Mouse (Mus musculus): Measurements from ENCODE around the gene Thap11. TPM values are rescaled to one million over a fixed set of nuclear protein-coding genes. Genes with fewer than 3 reads are reported as not detected.

The Thap11 gene
- polyA plus RNA-seq (2016; fragmentation: Nextera tagmentation; extraction: Ambion mirVana) = 78.3 and 83.5 TPM in 2 replicates

DNA sequence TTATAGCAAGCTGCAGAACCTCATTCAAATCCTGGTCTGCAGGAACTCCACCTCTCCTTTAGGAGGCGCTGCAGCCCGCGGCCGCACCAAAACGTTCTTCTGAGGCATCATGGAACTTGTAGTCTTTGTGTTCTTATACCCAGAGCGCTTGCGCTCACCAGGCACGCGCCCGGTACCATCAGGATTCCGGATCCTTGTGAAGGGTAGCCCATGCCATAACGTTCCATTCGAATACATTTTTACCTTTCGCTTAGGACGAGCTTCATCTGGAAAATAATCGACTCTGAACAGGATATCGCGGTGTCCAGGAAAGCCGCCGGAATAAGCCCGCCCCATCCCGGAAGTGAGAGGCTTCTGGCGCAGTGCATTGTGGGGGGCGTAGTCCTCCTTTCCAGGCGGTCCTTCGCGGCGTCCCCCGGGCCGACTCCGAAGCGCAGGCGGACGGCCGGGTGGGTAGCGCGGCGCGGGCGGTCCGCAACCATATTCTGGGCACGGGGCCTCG is at the start of gene Thap11:
TSS of gene Thap11 (plus strand) at position 418 of the 502 bp plus-strand sequence.
- peaks cover 62% of the 10 kb centered on the region for H3K4me1 ChIP-seq (replicated peaks)
- no peaks in the 10 kb centered on the region for H3K27me3 ChIP-seq (ENCODE audit: insufficient read depth, poor library complexity, severe bottlenecking)
- peaks cover 21% of the 10 kb centered on the region for H3K36me3 ChIP-seq
- H3K27ac ChIP-seq = peak within 1 kb of the TSS; percentile 96
- H3K4me3 ChIP-seq = peak within 1 kb of the TSS; percentile 78
- WGBS = under 1% methylated on average over 43 of the region's 43 CpGs
- H3K9me3 ChIP-seq = no peaks in the 10 kb centered on the region
- DNase-seq (ENCODE audit: low spot score) = peak; percentile 95

GRCm38 (mm10) chr8:105805346-105805745 is 49.6 kb upstream of the Thap11 start:
- 84% methylated on average over 3 of the region's 3 CpGs for WGBS
- H3K36me3 ChIP-seq = peaks cover 58% of the 10 kb centered on the region
- no peaks in the 10 kb centered on the region for H3K9me3 ChIP-seq

DNA sequence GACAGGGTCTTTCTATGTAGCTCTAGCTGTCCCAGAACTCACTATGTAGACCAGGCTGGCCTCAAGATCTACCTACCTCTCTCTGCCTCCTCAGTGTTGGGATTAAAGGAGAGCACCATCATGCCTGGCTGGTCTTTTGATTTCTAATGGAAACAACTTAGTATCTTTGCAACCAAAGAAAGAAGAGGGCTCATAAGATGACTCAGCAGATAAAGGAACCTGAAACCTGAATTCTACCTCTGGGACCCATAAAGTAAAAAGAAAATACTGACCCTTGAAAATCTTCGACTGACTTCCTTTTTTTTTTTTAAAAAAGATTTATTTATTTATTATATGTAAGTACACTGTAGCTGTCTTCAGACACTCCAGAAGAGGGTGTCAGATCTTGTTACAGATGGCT is 49.0 kb upstream of the Thap11 start:
- no peak overlapping the region for H3K4me3 ChIP-seq
- H3K4me1 ChIP-seq (replicated peaks) = no peaks in the 10 kb centered on the region
- no peak overlapping the region for H3K27ac ChIP-seq
- no peaks in the 10 kb centered on the region for H3K9me3 ChIP-seq
- H3K36me3 ChIP-seq = peaks cover 64% of the 10 kb centered on the region
- H3K27me3 ChIP-seq (ENCODE audit: insufficient read depth, poor library complexity, severe bottlenecking) = no peaks in the 10 kb centered on the region
- 92% methylated on average over 1 of the region's 1 CpGs for WGBS
- DNase-seq (ENCODE audit: low spot score) = no peak

More at GRCm38 (mm10) chr8:105805346-105805745, 49.6 kb upstream of the Thap11 start:
- no peak overlapping the region for H3K27ac ChIP-seq
- H3K27me3 ChIP-seq (ENCODE audit: insufficient read depth, poor library complexity, severe bottlenecking) = no peaks in the 10 kb centered on the region
- DNase-seq (ENCODE audit: low spot score) = no peak
- no peak overlapping the region for H3K4me3 ChIP-seq
- no peaks in the 10 kb centered on the region for H3K4me1 ChIP-seq (replicated peaks)

DNA sequence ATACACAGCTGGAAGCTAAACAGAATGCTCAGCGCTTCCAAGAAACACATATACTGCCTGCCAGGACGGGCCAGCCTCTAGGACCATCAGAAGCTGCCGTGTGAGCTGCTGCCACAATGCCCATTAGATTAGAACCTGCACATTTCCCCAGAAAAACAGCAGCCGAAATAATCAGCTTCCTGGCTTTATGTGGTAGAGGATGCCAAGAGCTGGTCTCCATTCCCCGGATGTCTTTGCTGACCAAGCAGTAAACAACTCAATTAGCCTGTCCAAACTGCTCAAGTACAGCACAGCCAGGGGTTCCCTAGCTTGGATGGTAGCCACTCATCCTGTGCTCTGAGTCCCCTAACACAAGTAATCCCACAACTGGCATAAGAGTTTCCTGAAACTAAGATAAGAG is 47.2 kb upstream of the Thap11 start:
- Histone ChIP-seq H3K9me3 (no peaks in the 10 kb centered on the region), H3K4me3 (no peak overlapping the region), H3K27me3 (ENCODE audit: insufficient read depth, poor library complexity, severe bottlenecking) (no peaks in the 10 kb centered on the region), H3K27ac (no peak overlapping the region), H3K4me1 (replicated peaks) (no peaks in the 10 kb centered on the region), H3K36me3 (peaks cover 72% of the 10 kb centered on the region)
- DNase-seq (ENCODE audit: low spot score) = no peak
- WGBS = 92% methylated on average over 5 of the region's 5 CpGs

DNA sequence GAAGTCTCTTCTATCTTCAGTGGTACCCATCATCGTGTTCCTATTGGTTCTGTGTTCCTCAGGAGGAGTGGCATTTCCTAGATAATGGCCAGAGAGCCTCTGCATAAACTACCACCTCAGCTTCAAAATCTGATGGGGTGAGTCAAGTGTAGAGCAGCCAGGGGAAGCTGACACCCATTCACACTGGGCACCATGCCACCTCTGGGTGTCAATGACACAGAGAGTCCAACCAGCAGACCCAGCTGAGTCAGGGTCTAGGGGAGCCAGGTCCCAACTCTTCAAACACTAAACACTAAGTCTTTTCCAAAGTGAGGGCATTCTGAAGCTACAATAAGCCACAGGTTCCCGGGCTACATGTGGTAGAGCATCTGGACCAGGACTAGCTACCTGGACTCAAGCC is 46.5 kb upstream of the Thap11 start:
- Histone ChIP-seq H3K4me3 (no peak overlapping the region), H3K36me3 (peaks cover 75% of the 10 kb centered on the region), H3K27me3 (ENCODE audit: insufficient read depth, poor library complexity, severe bottlenecking) (no peaks in the 10 kb centered on the region), H3K4me1 (replicated peaks) (no peaks in the 10 kb centered on the region), H3K27ac (no peak overlapping the region), H3K9me3 (no peaks in the 10 kb centered on the region)
- WGBS = 95% methylated on average over 2 of the region's 2 CpGs
- DNase-seq (ENCODE audit: low spot score) = no peak

GRCm38 (mm10) chr8:105810245-105810786 is 44.6 kb upstream of the Thap11 start:
- Histone ChIP-seq H3K27ac (no peak overlapping the region), H3K9me3 (no peaks in the 10 kb centered on the region), H3K36me3 (peaks cover 65% of the 10 kb centered on the region), H3K4me3 (no peak overlapping the region), H3K27me3 (ENCODE audit: insufficient read depth, poor library complexity, severe bottlenecking) (no peaks in the 10 kb centered on the region), H3K4me1 (replicated peaks) (no peaks in the 10 kb centered on the region)
- no peak for DNase-seq (ENCODE audit: low spot score)
- WGBS = 89% methylated on average over 6 of the region's 6 CpGs

DNA sequence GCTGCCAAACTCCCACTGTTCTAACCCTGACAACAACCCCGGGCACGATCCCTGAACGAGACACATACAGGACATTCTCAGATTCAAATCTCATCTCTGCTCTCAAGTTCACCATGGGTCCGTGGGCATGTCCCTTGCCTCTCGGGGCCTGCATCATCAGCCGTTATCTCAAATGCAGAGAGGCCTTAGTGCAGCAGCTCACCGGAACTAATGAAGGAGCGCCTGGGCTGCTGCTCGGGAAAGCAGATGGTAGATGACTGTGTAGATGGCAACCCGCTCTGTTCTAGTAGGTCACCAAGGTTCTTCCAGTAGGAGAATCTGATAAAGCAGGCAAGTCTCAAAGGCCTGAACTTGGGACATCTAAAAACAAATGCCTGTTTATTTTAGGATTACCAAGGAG is 43.9 kb upstream of the Thap11 start:
- Histone ChIP-seq H3K9me3 (no peaks in the 10 kb centered on the region), H3K36me3 (peaks cover 60% of the 10 kb centered on the region)
- 91% methylated on average over 10 of the region's 10 CpGs for WGBS

GRCm38 (mm10) chr8:105811543-105811942 is 43.4 kb upstream of the Thap11 start:
- DNase-seq (ENCODE audit: low spot score) = no peak
- H3K4me3 ChIP-seq = no peak overlapping the region
- peaks cover 59% of the 10 kb centered on the region for H3K36me3 ChIP-seq
- no peaks in the 10 kb centered on the region for H3K27me3 ChIP-seq (ENCODE audit: insufficient read depth, poor library complexity, severe bottlenecking)
- no peaks in the 10 kb centered on the region for H3K9me3 ChIP-seq
- no peak overlapping the region for H3K27ac ChIP-seq
- no peaks in the 10 kb centered on the region for H3K4me1 ChIP-seq (replicated peaks)
- 89% methylated on average over 3 of the region's 3 CpGs for WGBS

More for the DNA sequence above, 43.9 kb upstream of the Thap11 start:
- Histone ChIP-seq H3K4me3 (no peak overlapping the region), H3K27me3 (ENCODE audit: insufficient read depth, poor library complexity, severe bottlenecking) (no peaks in the 10 kb centered on the region), H3K27ac (no peak overlapping the region), H3K4me1 (replicated peaks) (no peaks in the 10 kb centered on the region)
- DNase-seq (ENCODE audit: low spot score) = no peak

GRCm38 (mm10) chr8:105812511-105812910 is 42.4 kb upstream of the Thap11 start:
- H3K36me3 ChIP-seq = peaks cover 60% of the 10 kb centered on the region
- DNase-seq (ENCODE audit: low spot score) = no peak
- H3K4me1 ChIP-seq (replicated peaks) = no peaks in the 10 kb centered on the region
- no peak overlapping the region for H3K27ac ChIP-seq
- no peak overlapping the region for H3K4me3 ChIP-seq
- WGBS = 95% methylated on average over 5 of the region's 5 CpGs
- no peaks in the 10 kb centered on the region for H3K27me3 ChIP-seq (ENCODE audit: insufficient read depth, poor library complexity, severe bottlenecking)
- no peaks in the 10 kb centered on the region for H3K9me3 ChIP-seq

DNA sequence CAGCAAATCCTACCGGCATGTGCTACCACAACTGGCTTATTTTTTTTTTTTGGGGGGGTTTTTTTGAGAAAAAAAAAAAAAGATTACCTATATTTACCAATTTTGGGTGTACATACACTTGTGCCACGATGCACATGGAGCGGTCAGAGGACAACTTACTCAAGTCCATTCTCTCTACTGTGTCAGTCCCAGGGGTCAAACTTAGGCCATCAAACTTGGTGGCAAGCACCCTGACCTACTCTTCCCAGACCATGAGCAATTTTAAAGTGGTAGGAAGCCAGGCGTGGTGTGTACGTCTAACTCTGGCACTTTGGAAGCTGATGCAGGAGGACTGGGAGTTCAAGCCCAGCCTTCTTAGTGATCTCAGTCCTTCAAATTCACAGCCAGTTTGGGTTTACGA is 41.7 kb upstream of the Thap11 start:
- H3K9me3 ChIP-seq = no peaks in the 10 kb centered on the region
- 97% methylated on average over 6 of the region's 6 CpGs for WGBS
- DNase-seq (ENCODE audit: low spot score) = no peak
- no peak overlapping the region for H3K27ac ChIP-seq
- no peak overlapping the region for H3K4me3 ChIP-seq
- H3K4me1 ChIP-seq (replicated peaks) = no peaks in the 10 kb centered on the region
- H3K27me3 ChIP-seq (ENCODE audit: insufficient read depth, poor library complexity, severe bottlenecking) = no peaks in the 10 kb centered on the region
- peaks cover 62% of the 10 kb centered on the region for H3K36me3 ChIP-seq

- H3K9me3 ChIP-seq = no peaks in the 10 kb centered on the region
- peaks cover 84% of the 10 kb centered on the region for H3K36me3 ChIP-seq
- DNase-seq (ENCODE audit: low spot score) = no peak
- no peaks in the 10 kb centered on the region for H3K4me1 ChIP-seq (replicated peaks)
- H3K27ac ChIP-seq = no peak overlapping the region
- no peaks in the 10 kb centered on the region for H3K27me3 ChIP-seq (ENCODE audit: insufficient read depth, poor library complexity, severe bottlenecking)
- no peak overlapping the region for H3K4me3 ChIP-seq
- WGBS = 91% methylated on average over 3 of the region's 3 CpGs
Observed at GRCm38 (mm10) chr8:105819659-105820058, 35.3 kb upstream of the Thap11 start.

DNA sequence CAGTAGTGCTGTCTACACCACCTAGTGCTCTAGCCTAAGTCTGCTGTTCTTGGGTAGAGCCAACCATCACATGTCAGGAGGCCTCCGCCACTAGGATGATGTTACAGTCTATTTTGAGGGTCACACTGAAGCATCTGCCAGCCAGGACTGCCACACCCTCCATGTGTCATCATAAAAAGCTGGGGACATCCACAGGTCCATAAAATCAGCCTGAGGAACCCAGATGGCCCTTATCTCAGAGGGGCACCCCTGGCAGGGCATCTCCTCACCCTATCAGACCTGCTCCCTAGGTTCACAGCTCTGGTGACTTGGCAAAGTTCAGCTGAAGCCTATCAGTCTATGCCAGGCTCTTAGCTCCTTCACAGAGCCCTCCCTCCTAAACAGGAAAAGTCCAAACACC is 34.0 kb upstream of the Thap11 start:
- Histone ChIP-seq H3K9me3 (no peaks in the 10 kb centered on the region), H3K4me3 (no peak overlapping the region), H3K27ac (no peak overlapping the region), H3K4me1 (replicated peaks) (peaks cover 7% of the 10 kb centered on the region), H3K36me3 (peaks cover 89% of the 10 kb centered on the region), H3K27me3 (ENCODE audit: insufficient read depth, poor library complexity, severe bottlenecking) (no peaks in the 10 kb centered on the region)
- DNase-seq (ENCODE audit: low spot score) = no peak
- 95% methylated on average over 1 of the region's 1 CpGs for WGBS

DNA sequence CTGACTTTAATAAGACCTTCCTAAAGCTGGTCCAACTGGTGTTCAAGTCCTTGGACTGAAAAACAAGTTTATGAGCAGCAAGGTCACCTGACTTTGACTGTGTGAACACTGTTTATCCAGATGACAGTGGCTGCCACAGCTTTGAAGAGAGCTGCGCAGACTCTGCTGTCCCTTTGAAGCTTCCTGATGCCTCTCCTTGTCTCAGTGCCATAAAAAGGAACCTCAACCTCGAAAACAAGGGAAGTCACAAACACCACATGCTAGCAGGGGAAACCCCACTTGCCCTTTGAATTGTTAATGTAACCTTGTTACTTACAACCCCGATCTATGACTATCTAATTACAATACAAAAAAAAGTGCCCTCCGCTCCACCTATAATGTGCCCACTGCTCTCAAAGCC is 29.4 kb upstream of the Thap11 start:
- H3K36me3 ChIP-seq = peaks cover 54% of the 10 kb centered on the region
- 86% methylated on average over 4 of the region's 4 CpGs for WGBS

GRCm38 (mm10) chr8:105826379-105826778 is 28.6 kb upstream of the Thap11 start:
- Histone ChIP-seq H3K36me3 (peaks cover 46% of the 10 kb centered on the region), H3K4me3 (peak overlapping the region; percentile 80), H3K27ac (peak overlapping the region; percentile 91), H3K4me1 (replicated peaks) (peaks cover 19% of the 10 kb centered on the region), H3K27me3 (ENCODE audit: insufficient read depth, poor library complexity, severe bottlenecking) (no peaks in the 10 kb centered on the region), H3K9me3 (no peaks in the 10 kb centered on the region)
- WGBS = 15% methylated on average over 4 of the region's 4 CpGs
- no peak for DNase-seq (ENCODE audit: low spot score)

More for the DNA sequence above, 29.4 kb upstream of the Thap11 start:
- H3K27me3 ChIP-seq (ENCODE audit: insufficient read depth, poor library complexity, severe bottlenecking) = no peaks in the 10 kb centered on the region
- H3K4me3 ChIP-seq = peak overlapping the region; percentile 80
- H3K9me3 ChIP-seq = no peaks in the 10 kb centered on the region
- DNase-seq (ENCODE audit: low spot score) = no peak
- peaks cover 19% of the 10 kb centered on the region for H3K4me1 ChIP-seq (replicated peaks)
- no peak overlapping the region for H3K27ac ChIP-seq
